Mouse (Mus musculus) midbrain, embryonic 15.5 days (tissue): ENCODE measurements at regions not wholly inside any gene's neighbourhood (a gene's known extent, or its start where the extent isn't known, plus 50 kb on each side); places are given as distances from the start of the nearest gene placed in this dataset.
A peak's percentile ranks its signal among the peaks of the same experiment; 100 is the strongest.

ENCODE experiments used
- ATAC-seq: fragments of 200-750 bp; cut with Nextera tagmentation; replicated peaks from 2 replicates; pipeline ENCODE4 v1.8.0; 2017; ENCODE audit warnings: moderate TSS enrichment
- H3K27ac ChIP-seq: fragments of 300-500 bp; sonication (generic); 2 replicates; pipeline ENCODE4 v1.5.1; 2015; ENCODE audit warnings: mild to moderate bottlenecking, inconsistent platforms
- H3K27me3 ChIP-seq: fragments of 300-500 bp; sonication (generic); replicated peaks from 2 replicates; pipeline ENCODE4 v1.6.1; 2015; ENCODE audit warnings: inconsistent platforms
- H3K36me3 ChIP-seq: fragments of 300-500 bp; sonication (generic); replicated peaks from 2 replicates; pipeline ENCODE4 v1.6.1; 2015; ENCODE audit warnings: inconsistent platforms
- H3K4me1 ChIP-seq: fragments of 300-500 bp; sonication (generic); 2 replicates; pipeline ENCODE4 v1.6.1; 2015; ENCODE audit warnings: inconsistent platforms
- H3K4me2 ChIP-seq: fragments of 300-500 bp; sonication (generic); 2 replicates; pipeline ENCODE4 v1.6.1; 2015; ENCODE audit warnings: inconsistent platforms, mild to moderate bottlenecking, moderate library complexity
- H3K4me3 ChIP-seq: fragments of 300-500 bp; sonication (generic); 2 replicates; pipeline ENCODE4 v1.5.1; 2015; ENCODE audit warnings: mild to moderate bottlenecking, inconsistent platforms
- H3K9ac ChIP-seq: fragments of 300-500 bp; sonication (generic); 2 replicates; pipeline ENCODE4 v1.6.1; 2015; ENCODE audit warnings: mild to moderate bottlenecking, inconsistent platforms
- H3K9me3 ChIP-seq: fragments of 300-500 bp; sonication (generic); 2 replicates; pipeline ENCODE4 v1.6.1; 2016; ENCODE audit warnings: inconsistent platforms
- WGBS: fragments of 180-500 bp; shearing (Covaris S2); methylation state at CpG from one replicate; pipeline ENCODE4 v1.1.7; 2015; ENCODE audit warnings: mixed read lengths; 5-methylcytosine and 5-hydroxymethylcytosine counted together

DNA sequence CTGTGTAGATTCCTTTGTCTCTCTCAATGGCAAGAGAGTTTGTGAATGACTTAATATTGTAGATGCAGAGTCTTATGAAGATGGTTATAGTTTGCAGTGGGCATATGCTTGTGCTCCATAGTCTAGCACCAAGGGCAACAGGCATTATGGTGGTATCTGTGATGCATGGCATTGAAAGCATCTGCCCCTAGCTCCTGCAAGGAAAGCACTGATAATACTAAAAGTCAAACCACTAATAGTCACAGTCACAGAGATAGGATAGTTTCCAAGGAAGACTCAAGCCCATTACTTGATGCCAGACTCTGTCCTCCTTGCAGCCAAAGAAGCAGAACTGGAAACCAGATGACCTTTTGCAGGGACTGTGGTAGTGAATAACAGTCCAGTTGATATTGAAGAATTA, 158.8 kb downstream of the P2ry1 start:
- Histone ChIP-seq H3K4me3 (no peak overlapping the region), H3K27ac (no peak overlapping the region), H3K4me2 (no peak overlapping the region), H3K27me3 (no peaks in the 10 kb centered on the region), H3K4me1 (no peaks in the 10 kb centered on the region), H3K36me3 (no peaks in the 10 kb centered on the region), H3K9ac (no peak overlapping the region), H3K9me3 (no peaks in the 10 kb centered on the region)
- ATAC-seq = no peak

DNA sequence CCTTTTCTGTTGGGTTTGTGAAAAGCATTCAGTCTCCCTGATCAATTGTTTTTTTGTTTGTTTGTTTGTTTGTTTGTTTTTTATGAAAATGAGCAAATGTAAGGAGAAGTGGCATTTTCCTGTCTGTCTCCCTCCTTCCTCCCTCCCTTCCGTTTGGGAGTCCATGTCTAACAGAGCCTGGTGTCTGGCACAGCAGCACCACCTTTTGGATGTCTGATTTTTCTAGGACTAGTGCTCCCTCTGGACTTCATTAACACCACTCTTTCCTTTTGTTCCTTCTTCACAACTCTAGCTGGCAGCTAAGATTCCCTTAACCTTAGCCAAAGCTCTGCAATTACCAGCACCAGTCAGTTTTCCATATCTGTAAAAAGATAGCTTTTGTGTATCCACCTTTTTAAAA, 175.6 kb upstream of the Rap2b start:
- Histone ChIP-seq H3K4me1 (no peaks in the 10 kb centered on the region), H3K36me3 (no peaks in the 10 kb centered on the region), H3K9me3 (no peaks in the 10 kb centered on the region), H3K9ac (no peak overlapping the region), H3K4me3 (no peak overlapping the region), H3K4me2 (no peak overlapping the region), H3K27me3 (no peaks in the 10 kb centered on the region), H3K27ac (no peak overlapping the region)
- WGBS = 13% methylated on average over 1 of the region's 1 CpGs
- peak; percentile 65; the same call in 1 of the 2 replicates for ATAC-seq

DNA sequence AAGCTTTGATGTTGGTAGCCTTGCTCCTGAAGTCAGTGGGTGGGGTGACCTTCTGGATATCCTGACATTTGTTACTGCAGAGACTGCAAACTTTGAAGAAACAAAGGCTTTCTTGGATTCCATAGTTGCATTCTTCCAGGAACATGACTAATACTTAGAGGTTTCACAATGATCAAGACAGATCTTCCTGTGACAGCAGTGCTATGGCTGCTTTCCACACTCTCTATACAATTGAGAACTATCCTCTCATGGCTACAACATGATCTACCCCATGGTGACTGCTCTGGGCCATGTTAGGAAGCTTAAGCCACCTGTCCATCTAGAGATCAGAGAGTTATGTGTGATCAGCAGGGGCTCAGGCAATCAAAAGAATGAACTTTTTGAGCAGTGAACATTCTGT, 172.8 kb upstream of the Rap2b start:
- no peaks in the 10 kb centered on the region for H3K36me3 ChIP-seq
- H3K9ac ChIP-seq = no peak overlapping the region

DNA sequence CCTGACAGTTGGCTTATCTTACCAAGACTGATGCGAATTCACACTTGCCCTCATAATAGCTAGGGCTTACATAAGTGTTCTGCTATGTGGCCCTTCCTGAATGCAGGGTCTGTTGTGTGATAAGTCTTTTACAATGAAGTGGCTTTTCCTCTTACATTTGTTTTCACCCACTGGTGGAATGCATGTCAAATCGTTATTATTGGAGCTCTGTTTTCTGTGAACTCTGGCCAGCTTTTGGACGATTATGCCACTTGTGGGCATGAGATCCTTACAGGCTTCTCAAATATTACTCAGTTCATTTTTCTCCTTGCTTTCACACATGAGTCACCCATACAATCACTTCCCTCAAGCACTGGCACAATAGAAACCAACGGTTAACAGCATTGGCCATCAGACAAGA, 144.9 kb upstream of the Rap2b start:
- no peak overlapping the region for H3K4me3 ChIP-seq
- no peak for ATAC-seq
- H3K4me2 ChIP-seq = no peak overlapping the region
- H3K9me3 ChIP-seq = no peaks in the 10 kb centered on the region
- no peaks in the 10 kb centered on the region for H3K27me3 ChIP-seq
- H3K9ac ChIP-seq = no peak overlapping the region
- 57% methylated on average over 4 of the region's 4 CpGs for WGBS
- H3K36me3 ChIP-seq = no peaks in the 10 kb centered on the region
- no peak overlapping the region for H3K27ac ChIP-seq
- no peaks in the 10 kb centered on the region for H3K4me1 ChIP-seq

More for the DNA sequence above, 172.8 kb upstream of the Rap2b start:
- no peaks in the 10 kb centered on the region for H3K9me3 ChIP-seq
- no peak for ATAC-seq
- H3K27me3 ChIP-seq = no peaks in the 10 kb centered on the region
- H3K4me3 ChIP-seq = no peak overlapping the region
- no peak overlapping the region for H3K4me2 ChIP-seq
- H3K27ac ChIP-seq = no peak overlapping the region
- no peaks in the 10 kb centered on the region for H3K4me1 ChIP-seq

DNA sequence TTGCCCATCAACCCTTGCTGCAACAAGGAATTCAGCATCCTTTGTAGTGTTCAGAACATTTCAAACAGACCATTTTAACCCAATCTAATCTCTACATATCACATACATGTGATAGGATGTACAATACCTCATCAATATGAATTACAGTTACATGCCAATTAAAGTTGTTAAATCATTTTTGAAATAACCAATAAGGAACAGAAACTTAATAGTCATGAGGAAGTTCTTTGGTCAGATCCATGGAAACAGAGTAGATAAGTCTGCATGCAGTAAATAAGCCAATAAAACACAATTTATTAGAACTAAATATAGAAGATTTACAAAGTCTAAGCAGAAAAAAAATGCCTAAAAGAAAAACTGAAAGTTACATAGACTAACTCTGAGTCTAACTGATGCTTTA, 136.9 kb upstream of the Rap2b start:
- Histone ChIP-seq H3K9ac (no peak overlapping the region), H3K4me2 (no peak overlapping the region), H3K9me3 (no peaks in the 10 kb centered on the region), H3K36me3 (no peaks in the 10 kb centered on the region), H3K4me1 (no peaks in the 10 kb centered on the region), H3K27ac (no peak overlapping the region), H3K4me3 (no peak overlapping the region), H3K27me3 (no peaks in the 10 kb centered on the region)
- no peak for ATAC-seq

DNA sequence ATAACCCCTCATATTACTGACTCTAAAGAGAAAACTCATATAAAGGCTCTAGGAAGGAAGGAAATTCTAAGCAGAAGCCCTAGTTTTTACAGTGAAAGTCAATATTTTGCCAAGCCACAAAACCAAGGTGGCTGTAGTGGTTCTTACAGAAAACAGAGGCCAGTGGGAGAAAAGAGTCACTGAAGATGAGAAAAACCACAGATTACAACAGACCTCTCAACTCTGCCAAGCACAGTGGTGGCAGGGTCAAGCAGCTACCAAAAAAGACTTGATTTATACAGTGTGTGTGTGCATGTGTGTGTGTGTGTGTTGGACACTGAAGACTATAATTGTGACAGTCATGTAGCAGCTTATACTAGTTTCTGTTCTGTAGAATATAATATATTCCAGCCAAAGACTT, 136.4 kb upstream of the Rap2b start:
- no peaks in the 10 kb centered on the region for H3K27me3 ChIP-seq
- H3K4me3 ChIP-seq = no peak overlapping the region
- no peaks in the 10 kb centered on the region for H3K36me3 ChIP-seq
- no peak overlapping the region for H3K9ac ChIP-seq
- H3K9me3 ChIP-seq = no peaks in the 10 kb centered on the region
- H3K27ac ChIP-seq = no peak overlapping the region
- no peaks in the 10 kb centered on the region for H3K4me1 ChIP-seq
- ATAC-seq = no peak
- H3K4me2 ChIP-seq = no peak overlapping the region

DNA sequence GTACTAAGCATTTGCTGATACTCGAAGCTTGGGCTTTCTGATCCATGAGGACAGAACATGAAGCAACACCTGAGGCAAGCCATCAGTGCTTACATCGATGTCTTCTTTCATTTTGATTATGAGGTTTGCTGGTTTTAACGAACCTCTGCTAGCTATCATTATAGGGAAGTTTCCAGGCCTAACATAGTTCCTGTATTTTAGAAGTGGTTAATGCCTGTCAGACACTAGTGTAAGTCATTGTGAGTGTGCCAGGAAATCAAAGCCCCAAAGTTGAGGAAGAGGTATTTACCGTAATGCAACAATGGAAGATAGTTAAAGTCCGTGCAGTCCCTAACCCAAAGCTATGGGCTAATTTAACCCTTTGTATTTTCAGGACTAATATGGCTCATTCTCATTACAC, 120.1 kb upstream of the Rap2b start:
- Histone ChIP-seq H3K9ac (no peak overlapping the region), H3K27ac (no peak overlapping the region), H3K27me3 (no peaks in the 10 kb centered on the region), H3K9me3 (no peaks in the 10 kb centered on the region), H3K4me2 (no peak overlapping the region), H3K4me3 (no peak overlapping the region), H3K36me3 (no peaks in the 10 kb centered on the region), H3K4me1 (no peaks in the 10 kb centered on the region)
- 85% methylated on average over 5 of the region's 5 CpGs for WGBS
- no peak for ATAC-seq

DNA sequence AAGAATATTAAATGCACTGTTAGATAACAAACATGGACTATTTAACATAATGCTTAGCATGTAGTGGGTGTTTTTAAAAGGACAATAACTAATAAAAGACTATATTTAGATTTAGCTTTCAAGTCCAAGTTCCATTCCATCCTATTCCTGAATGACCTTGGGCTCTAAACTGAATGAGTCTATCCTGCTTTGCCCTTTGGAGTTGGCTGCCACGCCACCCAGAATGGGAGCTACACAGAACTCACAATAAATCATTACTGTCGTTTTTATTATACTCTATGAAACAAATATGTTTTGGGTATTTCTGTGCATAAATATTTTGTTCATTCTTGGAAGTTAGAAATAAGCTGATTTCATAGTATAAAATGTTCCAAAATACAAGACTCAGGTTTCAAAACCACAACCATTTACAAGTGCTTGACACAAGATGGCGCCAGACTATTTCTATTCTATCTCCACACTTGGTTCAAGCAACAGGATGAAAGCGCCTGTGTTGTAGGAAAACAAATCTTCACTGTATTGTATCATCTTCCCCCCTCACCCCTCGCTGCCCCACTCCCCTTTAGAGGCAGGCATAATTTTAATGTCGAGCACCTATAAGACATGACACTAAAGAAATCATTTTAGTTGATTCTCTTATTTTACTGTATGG, 117.4 kb upstream of the Rap2b start:
- peak; percentile 75 for ATAC-seq
- Histone ChIP-seq H3K27ac (no peak overlapping the region), H3K27me3 (no peaks in the 10 kb centered on the region), H3K4me1 (no peaks in the 10 kb centered on the region), H3K9ac (no peak overlapping the region), H3K9me3 (no peaks in the 10 kb centered on the region), H3K4me3 (no peak overlapping the region), H3K4me2 (no peak overlapping the region), H3K36me3 (no peaks in the 10 kb centered on the region)
- WGBS = 17% methylated on average over 6 of the region's 6 CpGs

DNA sequence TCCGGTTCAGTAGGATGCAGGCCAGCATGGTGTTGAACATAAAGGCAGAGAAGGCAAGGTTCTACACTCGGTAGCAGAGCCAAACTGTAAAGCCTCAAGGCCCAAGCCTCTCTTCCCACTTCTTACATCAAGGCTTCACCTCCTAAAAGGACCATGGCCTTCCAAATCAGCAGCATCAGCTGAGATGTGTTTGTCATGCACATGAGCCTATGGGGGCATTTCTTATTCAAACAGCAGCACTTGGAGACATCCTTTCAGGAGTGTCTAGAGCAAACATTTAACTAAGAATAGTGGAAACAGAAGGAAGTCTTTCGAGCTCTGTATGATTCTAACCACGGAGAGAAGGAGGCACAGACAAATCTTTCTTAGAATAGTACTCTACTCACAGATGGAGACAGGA, 115.0 kb upstream of the Rap2b start:
- Histone ChIP-seq H3K4me3 (no peak overlapping the region), H3K9ac (no peak overlapping the region), H3K27me3 (no peaks in the 10 kb centered on the region), H3K9me3 (no peaks in the 10 kb centered on the region), H3K4me1 (no peaks in the 10 kb centered on the region), H3K27ac (no peak overlapping the region), H3K4me2 (no peak overlapping the region), H3K36me3 (no peaks in the 10 kb centered on the region)
- no peak for ATAC-seq
- WGBS = 73% methylated on average over 4 of the region's 4 CpGs

DNA sequence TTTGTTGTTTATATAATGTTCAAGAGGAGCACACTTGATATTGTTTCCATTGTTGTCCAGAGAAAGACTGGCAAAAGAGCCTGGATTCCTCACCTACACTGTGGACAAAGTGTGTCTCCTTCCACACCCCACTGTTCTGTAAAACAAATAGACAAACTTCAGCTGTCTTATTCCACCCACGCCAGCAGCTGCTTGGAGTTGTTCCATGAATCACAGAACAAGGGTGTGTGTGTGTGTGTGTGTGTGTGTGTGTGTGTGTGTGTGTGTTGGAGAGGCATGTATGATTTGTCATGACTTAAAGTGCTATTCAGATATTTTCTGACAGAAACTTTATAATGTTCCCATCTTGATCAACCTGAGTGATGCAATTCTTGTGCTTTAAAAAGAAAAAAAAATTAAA, 114.1 kb upstream of the Rap2b start:
- no peak overlapping the region for H3K4me3 ChIP-seq
- WGBS = 69% methylated on average over 1 of the region's 1 CpGs
- ATAC-seq = no peak
- no peaks in the 10 kb centered on the region for H3K4me1 ChIP-seq
- no peak overlapping the region for H3K4me2 ChIP-seq
- no peak overlapping the region for H3K27ac ChIP-seq
- no peaks in the 10 kb centered on the region for H3K9me3 ChIP-seq
- no peak overlapping the region for H3K9ac ChIP-seq
- no peaks in the 10 kb centered on the region for H3K36me3 ChIP-seq
- no peaks in the 10 kb centered on the region for H3K27me3 ChIP-seq

DNA sequence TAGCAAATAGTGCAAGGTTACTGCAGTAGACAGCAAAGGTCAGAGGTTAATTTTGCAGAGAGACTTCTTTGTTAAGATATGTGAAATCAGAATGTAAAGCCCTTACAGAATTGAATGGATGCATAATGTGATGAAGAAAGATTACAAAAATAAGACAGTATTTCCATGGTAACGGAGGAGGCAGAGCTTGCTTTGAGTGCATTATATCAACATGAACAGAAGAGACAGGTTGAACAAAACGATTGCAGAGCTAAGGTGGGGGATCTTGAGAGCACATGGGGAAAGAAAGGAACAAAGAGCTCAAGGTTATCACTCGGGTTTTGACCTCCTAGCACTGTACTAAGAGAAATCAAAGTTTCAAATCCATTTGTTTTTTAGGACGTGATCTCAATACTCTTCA, 106.2 kb upstream of the Rap2b start:
- no peak overlapping the region for H3K4me3 ChIP-seq
- no peak overlapping the region for H3K9ac ChIP-seq
- WGBS = 46% methylated on average over 4 of the region's 4 CpGs
- no peaks in the 10 kb centered on the region for H3K36me3 ChIP-seq
- peak; percentile 79 for ATAC-seq
- H3K27ac ChIP-seq = no peak overlapping the region; the same call in 1 of the 2 replicates
- H3K27me3 ChIP-seq = no peaks in the 10 kb centered on the region
- H3K4me1 ChIP-seq = no peaks in the 10 kb centered on the region
- H3K4me2 ChIP-seq = no peak overlapping the region
- no peaks in the 10 kb centered on the region for H3K9me3 ChIP-seq

DNA sequence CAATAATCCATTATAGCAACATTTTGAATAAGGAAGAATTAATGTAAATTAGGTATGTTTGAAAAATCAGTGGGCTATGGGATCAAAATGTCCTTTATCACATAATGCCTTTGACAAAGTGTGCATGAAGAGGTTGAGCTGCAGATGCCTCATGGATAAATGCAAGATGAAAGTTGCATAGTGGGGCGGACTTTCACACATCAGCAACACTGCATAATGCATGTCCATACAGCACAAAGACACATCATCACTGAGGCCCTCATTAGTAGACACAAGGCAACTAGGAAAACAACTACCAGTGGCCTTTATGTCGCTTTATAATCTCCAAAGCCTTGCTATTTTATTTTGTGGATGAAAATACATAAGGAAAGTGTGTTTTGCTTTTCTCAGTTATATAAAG, 105.8 kb upstream of the Rap2b start:
- no peak overlapping the region for H3K4me2 ChIP-seq
- H3K4me3 ChIP-seq = no peak overlapping the region
- WGBS = 83% methylated on average over 2 of the region's 2 CpGs
- H3K4me1 ChIP-seq = no peaks in the 10 kb centered on the region
- no peak overlapping the region for H3K27ac ChIP-seq
- H3K36me3 ChIP-seq = no peaks in the 10 kb centered on the region
- no peaks in the 10 kb centered on the region for H3K27me3 ChIP-seq
- no peak overlapping the region for H3K9ac ChIP-seq
- no peaks in the 10 kb centered on the region for H3K9me3 ChIP-seq
- ATAC-seq = no peak

DNA sequence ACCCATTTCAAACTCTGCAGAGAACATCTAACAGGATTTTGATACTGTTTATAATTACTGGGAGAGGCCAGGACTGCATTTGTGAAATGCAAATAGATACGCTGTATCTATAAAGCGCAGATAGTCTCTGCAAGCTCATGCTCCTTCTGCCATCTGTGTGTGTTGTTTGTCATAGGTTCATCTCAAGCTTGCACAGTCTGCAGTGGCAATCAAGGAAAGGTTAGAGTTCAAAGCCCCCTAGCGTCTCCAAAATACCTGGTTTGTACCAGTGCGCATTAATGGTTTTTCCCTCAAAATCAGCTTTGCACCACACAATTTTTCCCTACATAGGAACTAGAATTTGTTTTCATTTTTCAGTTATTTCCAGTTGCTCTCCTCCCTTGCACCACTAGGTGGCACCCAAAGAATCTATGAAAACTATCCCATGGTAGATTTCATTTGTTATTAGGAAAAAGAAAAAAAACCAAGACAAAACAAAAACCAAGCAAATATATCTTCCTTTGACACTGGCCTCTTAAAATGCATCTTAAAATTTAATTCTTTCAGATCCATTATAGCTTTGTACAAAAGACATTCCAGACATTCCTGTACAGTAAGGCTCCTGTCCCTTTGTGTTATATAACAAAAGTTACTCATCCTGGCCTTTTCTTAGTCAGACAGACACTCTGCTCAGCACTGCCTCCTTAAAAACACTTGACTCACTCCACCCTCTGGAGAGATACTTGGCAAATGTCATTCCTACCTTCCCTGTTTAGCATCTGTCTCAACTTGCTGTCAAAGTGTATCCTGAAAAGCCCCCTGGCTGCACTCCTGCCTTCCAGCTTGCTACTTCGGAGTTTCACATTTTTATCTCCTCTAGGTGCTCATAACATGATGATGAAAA, 92.7 kb upstream of the Rap2b start:
- Histone ChIP-seq H3K9ac (no peak overlapping the region), H3K4me3 (no peak overlapping the region), H3K4me2 (no peak overlapping the region), H3K4me1 (no peaks in the 10 kb centered on the region), H3K27ac (no peak overlapping the region), H3K36me3 (no peaks in the 10 kb centered on the region), H3K27me3 (no peaks in the 10 kb centered on the region), H3K9me3 (no peaks in the 10 kb centered on the region)
- ATAC-seq = peak; percentile 65
- WGBS = 76% methylated on average over 5 of the region's 5 CpGs
